Mouse (Mus musculus) ES-CJ7 (cell line): ENCODE measurements around the gene Ankrd6.

ENCODE experiments used
- DNase-seq: peaks from one replicate; pipeline ENCODE4 v3.0.0; 2011; ENCODE audit warnings: low read depth, low spot score

Ankrd6 gene

DNA sequence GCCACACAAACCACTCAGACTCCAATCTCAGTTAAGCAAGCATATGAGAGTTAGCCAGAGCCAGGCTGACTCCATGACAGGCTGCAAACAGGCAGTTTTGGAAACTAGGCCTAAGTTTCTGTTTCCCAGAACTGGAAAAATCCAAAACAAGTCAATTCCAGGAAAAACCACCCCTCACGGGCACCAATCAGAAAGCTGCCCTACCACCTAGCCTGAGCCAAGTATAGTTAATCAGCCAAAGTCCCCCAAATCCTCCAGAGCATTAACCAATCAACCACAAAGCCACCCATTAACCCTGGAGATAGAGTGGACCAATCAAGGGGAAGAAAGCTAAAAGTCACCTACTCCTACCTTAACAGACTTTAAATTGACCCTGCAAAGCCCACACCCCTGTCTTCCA, 163.5 kb downstream of the Ankrd6 start:
- DNase-seq = no peak

DNA sequence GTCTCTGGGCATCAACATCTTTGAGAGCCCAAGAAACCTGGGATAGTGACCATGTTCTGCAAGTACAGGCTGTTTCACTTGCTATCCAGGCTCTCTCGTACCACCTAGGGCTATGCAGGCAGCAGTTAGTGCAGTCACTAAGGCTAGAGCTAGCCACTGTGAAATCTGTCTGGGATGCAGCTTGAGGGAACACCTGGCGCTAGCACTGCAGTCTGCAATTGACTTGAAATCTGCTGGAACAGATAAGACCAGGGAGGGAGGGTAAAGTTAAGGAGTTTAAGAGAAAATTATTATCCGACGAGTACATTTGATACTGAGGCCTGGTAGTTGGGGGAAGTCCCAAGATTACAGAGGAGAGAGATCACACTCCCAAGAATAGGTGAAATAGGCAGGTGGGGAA, 170.6 kb downstream of the Ankrd6 start:
- no peak for DNase-seq

DNA sequence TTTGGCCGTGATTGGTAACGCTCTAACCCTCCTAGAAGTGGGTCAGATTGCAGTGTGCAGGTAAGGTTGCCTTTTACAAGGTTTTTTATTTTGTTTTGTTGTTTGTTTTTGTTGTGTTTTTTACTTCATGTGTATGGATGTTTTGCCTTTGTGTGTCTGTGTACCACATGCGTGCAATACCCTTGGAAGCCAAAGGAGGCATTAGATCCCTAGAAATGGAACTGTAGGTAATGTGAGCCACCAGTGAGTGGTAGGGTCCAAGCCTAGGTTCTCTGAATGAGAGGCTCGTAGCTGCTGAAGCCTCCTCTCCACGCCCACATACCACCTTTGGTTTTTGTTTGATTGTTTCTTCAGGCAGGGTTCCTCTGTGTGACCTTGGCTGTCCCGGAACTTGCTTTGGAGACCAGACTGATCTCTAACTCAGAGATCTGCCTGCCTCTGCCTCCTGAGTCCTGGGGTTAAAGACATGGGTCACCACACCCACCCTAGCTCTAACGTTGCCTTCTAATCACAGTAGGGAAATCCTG, 180.3 kb downstream of the Ankrd6 start:
- peak; percentile 81 for DNase-seq

DNA sequence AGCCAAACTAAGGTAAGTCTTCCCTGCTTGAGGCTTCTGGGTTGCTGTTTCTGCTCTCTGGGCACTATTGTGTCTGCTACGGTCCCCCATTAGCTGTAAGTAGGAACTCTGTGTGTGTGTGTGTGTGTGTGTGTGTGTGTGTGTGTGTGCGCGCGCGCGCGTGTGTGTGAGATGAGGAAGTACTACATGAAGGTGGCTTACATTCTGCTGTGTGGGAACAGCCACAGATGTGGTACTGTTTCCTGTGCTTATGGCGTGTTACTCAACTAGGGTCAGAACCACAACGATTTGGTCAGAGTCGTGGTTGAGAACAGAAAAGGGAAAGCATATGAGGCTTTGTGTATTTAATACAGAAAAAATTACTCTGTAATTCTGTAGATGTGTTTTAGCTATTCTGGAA, 182.6 kb downstream of the Ankrd6 start:
- no peak for DNase-seq

DNA sequence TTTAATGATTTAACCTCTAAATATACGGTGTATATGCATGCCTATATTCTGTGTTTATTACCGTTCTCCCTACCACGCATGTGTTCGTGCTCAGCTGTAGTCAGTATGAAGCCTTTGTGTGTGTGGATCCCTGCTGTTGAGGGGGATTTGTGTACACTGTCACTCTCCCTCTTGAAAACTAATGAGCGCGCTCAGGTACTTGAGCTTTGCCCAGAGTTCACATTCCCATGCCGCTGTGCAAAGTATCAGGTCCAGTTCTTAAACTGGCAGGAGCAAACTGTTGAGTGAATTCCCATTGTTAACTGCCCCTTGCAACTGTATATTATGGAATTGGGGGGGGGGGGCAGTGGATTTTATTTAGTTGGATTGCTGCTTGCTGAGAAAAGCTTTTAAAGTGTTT, 183.2 kb downstream of the Ankrd6 start:
- no peak for DNase-seq

DNA sequence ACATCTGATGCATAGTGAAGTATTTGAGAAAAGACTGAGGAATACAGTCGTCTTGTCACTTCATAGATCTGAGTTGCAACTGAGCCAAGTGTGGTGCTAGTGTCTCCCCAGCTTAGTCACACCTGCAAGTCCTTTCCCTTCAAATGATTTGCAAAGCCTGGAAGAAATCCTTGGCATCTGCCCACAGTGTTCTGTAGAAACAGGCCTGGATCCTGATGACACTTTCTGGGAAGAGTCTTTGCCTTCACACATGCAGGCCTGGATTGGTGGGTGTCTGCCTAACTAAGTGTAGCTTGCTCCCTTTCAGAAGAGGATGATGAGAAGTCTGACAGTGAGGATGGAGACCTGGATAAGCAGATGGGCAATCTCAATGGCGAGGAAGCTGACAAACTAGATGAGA, 193.2 kb downstream of the Ankrd6 start:
- DNase-seq = no peak
